Mouse (Mus musculus) heart, embryonic 10.5 days (tissue): ENCODE data around the gene Myom1. TPM values are rescaled to one million over a fixed set of nuclear protein-coding genes. Genes with fewer than 3 reads are reported as not detected.
A peak's percentile ranks its signal among the peaks of the same experiment; 100 is the strongest.

Source experiments
- DNase-seq: peaks from one replicate; pipeline ENCODE4 v3.0.0-alpha.2; 2017; ENCODE audit warnings: low spot score
- H3K27ac ChIP-seq: fragments of 300-500 bp; sonication (generic); 2 replicates; pipeline ENCODE4 v1.5.1; 2016; ENCODE audit warnings: mild to moderate bottlenecking
- H3K27me3 ChIP-seq: fragments of 300-500 bp; sonication (generic); 2 replicates; pipeline ENCODE4 v1.6.1; 2016; ENCODE audit warnings: mild to moderate bottlenecking; ENCODE audit not compliant: poor library complexity, insufficient read depth, severe bottlenecking
- H3K36me3 ChIP-seq: fragments of 300-500 bp; sonication (generic); 2 replicates; pipeline ENCODE4 v1.6.1; 2016; ENCODE audit warnings: mild to moderate bottlenecking, moderate library complexity
- H3K4me1 ChIP-seq: fragments of 300-500 bp; sonication (generic); 2 replicates; pipeline ENCODE4 v1.6.1; 2016; ENCODE audit warnings: mild to moderate bottlenecking
- H3K4me3 ChIP-seq: fragments of 300-500 bp; sonication (generic); 2 replicates; pipeline ENCODE4 v1.5.1; 2016; ENCODE audit warnings: mild to moderate bottlenecking, moderate library complexity
- H3K9me3 ChIP-seq: fragments of 300-500 bp; sonication (generic); 2 replicates; pipeline ENCODE4 v1.6.1; 2016; ENCODE audit warnings: mild to moderate bottlenecking, moderate library complexity
- WGBS: fragments of 180-500 bp; shearing (Covaris S2); methylation state at CpG from one replicate; pipeline ENCODE4 v1.1.7; 2016; 5-methylcytosine and 5-hydroxymethylcytosine counted together
- polyA plus RNA-seq: library from polyadenylated mRNA; unstranded; fragments of >200 nt; fragmentation: Nextera tagmentation; extraction: Ambion mirVana; gene quantifications from 2 replicates; pipeline ENCODE4 v1.2.1, GENCODE M21; 2016

Gene Myom1
- polyA plus RNA-seq, 1 experiment from 2014 or later: 109 TPM

- peaks cover 12% of the 10 kb centered on the region for H3K4me1 ChIP-seq
- no peaks in the 10 kb centered on the region for H3K9me3 ChIP-seq
- H3K27ac ChIP-seq: no peak overlapping the region
- WGBS: 90% methylated on average over 7 of the region's 7 CpGs
- peaks cover 79% of the 10 kb centered on the region for H3K36me3 ChIP-seq
- no peak overlapping the region for H3K4me3 ChIP-seq
- no peaks in the 10 kb centered on the region for H3K27me3 ChIP-seq
- DNase-seq: no peak
Observed at GRCm38 (mm10) chr17:71105297-71105696, 102.9 kb downstream of the Myom1 start.

GRCm38 (mm10) chr17:71106250-71106649 is 103.8 kb downstream of the Myom1 start:
- DNase-seq: no peak
- peaks cover 12% of the 10 kb centered on the region for H3K4me1 ChIP-seq
- no peak overlapping the region for H3K4me3 ChIP-seq
- H3K27me3 ChIP-seq: no peaks in the 10 kb centered on the region
- no peak overlapping the region for H3K27ac ChIP-seq
- H3K9me3 ChIP-seq: no peaks in the 10 kb centered on the region
- H3K36me3 ChIP-seq: peaks cover 80% of the 10 kb centered on the region
- WGBS: 86% methylated on average over 8 of the region's 8 CpGs

DNA sequence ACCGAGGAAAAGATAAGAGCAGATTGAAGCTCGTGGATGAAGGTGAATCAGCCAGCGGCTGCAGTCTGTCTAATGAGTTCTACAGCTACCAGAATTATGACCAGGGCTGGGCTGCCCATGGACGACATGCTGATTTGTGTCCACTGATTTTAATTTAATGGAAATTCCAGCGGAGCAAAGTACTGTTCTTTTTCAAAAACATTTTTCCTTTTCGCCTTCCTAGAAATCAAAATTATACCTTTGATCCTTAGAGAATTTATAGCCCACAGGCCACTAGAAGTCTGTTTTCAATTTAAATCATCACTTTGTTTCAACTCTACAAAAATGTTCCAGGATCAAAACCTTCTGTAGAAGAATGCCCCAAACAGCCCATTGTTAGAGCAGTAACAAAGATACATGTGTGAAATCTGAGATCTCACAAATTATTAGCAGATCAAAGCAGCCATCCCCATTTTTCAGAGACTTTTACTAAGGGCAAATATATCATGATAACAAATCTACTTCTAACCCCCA is 108.4 kb downstream of the Myom1 start:
- H3K27me3 ChIP-seq: no peaks in the 10 kb centered on the region
- no peak for DNase-seq
- H3K9me3 ChIP-seq: no peaks in the 10 kb centered on the region
- H3K27ac ChIP-seq: no peak overlapping the region
- no peak overlapping the region for H3K4me3 ChIP-seq
- peaks cover 87% of the 10 kb centered on the region for H3K36me3 ChIP-seq
- WGBS: 77% methylated on average over 6 of the region's 6 CpGs
- no peaks in the 10 kb centered on the region for H3K4me1 ChIP-seq

DNA sequence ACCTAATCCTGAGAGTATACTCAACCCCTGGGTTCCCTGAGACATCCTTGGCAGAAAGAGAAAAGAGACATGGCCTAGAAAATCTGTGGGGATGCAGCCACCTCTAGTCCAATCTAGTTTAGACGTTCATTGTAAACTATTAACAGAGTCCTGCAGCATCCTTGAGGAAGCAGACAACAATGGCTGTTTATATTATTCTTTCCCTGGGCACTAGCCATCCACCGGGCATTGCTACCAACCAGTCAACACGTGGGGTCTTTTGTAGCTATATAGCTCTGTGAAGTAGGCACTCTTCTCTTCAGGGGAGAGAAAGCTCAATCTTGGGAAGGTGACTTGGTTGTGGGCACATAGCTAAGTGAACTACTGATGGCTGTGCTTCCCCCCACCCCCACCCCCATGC is 110.3 kb downstream of the Myom1 start:
- Histone ChIP-seq H3K9me3 (no peaks in the 10 kb centered on the region), H3K27me3 (no peaks in the 10 kb centered on the region), H3K4me1 (peaks cover 2% of the 10 kb centered on the region; the same call in 1 of the 2 replicates), H3K4me3 (no peak overlapping the region), H3K36me3 (peaks cover 85% of the 10 kb centered on the region), H3K27ac (no peak overlapping the region)
- 71% methylated on average over 3 of the region's 3 CpGs for WGBS
- no peak for DNase-seq

DNA sequence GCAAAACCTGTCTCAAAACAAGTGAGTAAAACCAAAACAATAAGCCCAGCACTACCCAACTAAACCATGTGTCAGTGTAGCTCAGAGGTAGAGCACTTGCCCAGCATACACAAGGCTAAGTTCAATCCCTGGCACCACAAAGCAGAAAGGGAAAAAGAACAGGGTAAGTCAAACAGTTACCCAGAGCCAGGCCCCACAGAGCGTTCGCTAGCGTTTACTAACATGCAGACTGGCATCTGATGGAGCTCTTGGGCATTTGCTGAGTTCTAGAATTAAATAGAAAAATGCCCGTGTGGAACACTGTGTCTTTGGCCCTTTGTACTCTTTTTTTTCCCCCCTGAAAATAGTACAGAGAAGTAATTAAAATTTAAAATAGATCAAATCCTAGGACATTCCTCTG is 111.8 kb downstream of the Myom1 start:
- Histone ChIP-seq H3K4me1 (peaks cover 18% of the 10 kb centered on the region), H3K4me3 (no peak overlapping the region), H3K27ac (no peak overlapping the region), H3K36me3 (peaks cover 79% of the 10 kb centered on the region), H3K27me3 (no peaks in the 10 kb centered on the region), H3K9me3 (no peaks in the 10 kb centered on the region)
- peak; percentile 58 for DNase-seq
- WGBS: 80% methylated on average over 4 of the region's 4 CpGs

- no peak for DNase-seq
- Histone ChIP-seq H3K36me3 (peaks cover 64% of the 10 kb centered on the region), H3K4me1 (peaks cover 37% of the 10 kb centered on the region), H3K27me3 (no peaks in the 10 kb centered on the region), H3K9me3 (no peaks in the 10 kb centered on the region), H3K4me3 (no peak overlapping the region), H3K27ac (peak overlapping the region; percentile 47; the same call in 1 of the 2 replicates)
- WGBS: 77% methylated on average over 4 of the region's 4 CpGs
Observed at GRCm38 (mm10) chr17:71117956-71118355, 115.5 kb downstream of the Myom1 start.

DNA sequence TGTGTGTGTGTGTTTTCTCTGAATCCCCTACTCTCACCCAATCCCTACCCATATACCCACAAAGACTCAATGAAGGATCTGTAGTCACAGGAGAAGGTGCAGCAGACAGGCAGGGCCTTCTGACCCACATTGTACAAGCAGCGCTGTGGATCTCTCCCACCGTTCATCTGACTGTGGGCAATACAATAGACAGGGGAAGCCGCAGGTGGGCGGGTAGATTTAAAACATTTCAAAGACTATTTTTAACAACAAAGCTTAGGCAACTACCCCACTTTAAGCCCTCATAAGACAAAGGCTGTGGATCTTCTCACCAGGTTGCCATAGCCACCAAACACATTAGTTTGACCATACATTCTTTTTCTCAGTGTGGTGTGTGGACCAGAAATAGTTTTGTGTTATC is 116.2 kb downstream of the Myom1 start:
- Histone ChIP-seq H3K27me3 (no peaks in the 10 kb centered on the region), H3K4me1 (peaks cover 37% of the 10 kb centered on the region), H3K36me3 (peaks cover 63% of the 10 kb centered on the region), H3K9me3 (no peaks in the 10 kb centered on the region), H3K27ac (peak overlapping the region; percentile 78; the same call in 1 of the 2 replicates), H3K4me3 (no peak overlapping the region)
- 53% methylated on average over 4 of the region's 4 CpGs for WGBS
- DNase-seq: no peak

GRCm38 (mm10) chr17:71120626-71121025 is 118.2 kb downstream of the Myom1 start:
- Histone ChIP-seq H3K4me3 (no peak overlapping the region), H3K36me3 (peaks cover 65% of the 10 kb centered on the region), H3K9me3 (no peaks in the 10 kb centered on the region), H3K4me1 (peaks cover 37% of the 10 kb centered on the region), H3K27me3 (no peaks in the 10 kb centered on the region), H3K27ac (peak overlapping the region; percentile 78)
- WGBS: 21% methylated on average over 5 of the region's 6 CpGs
- no peak for DNase-seq

DNA sequence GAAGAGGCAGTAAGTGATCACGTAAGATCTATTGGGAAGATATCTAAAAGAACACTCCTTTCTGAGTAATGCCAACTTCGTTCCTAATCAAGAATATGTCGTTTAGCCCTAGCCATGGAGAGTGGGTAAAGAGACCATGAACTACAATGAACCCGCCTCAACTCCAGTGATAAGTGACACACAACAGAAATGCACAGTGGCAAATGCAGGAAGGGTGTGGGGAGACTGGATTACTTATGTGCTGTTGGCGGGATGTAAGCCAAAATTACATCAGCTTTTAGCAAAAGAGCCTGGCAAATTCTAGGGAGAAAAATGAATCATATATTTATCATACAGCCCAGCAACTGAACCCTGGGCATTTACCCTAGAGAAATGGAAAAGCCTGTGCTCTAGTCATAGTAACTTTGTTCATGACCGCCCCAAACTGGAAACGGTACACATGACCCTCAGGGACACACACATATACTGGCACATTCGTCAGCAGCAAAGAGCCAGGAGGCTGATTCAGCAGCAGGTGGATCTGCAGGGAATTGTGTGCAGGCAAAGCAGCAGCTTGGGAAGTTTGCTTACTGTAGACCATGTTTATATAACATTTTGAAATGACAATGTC is 121.7 kb downstream of the Myom1 start:
- Histone ChIP-seq H3K27ac (no peak overlapping the region), H3K4me1 (peaks cover 30% of the 10 kb centered on the region), H3K27me3 (no peaks in the 10 kb centered on the region), H3K36me3 (peaks cover 68% of the 10 kb centered on the region), H3K4me3 (no peak overlapping the region), H3K9me3 (no peaks in the 10 kb centered on the region)
- DNase-seq: peak; percentile 63
- WGBS: 78% methylated on average over 8 of the region's 8 CpGs

DNA sequence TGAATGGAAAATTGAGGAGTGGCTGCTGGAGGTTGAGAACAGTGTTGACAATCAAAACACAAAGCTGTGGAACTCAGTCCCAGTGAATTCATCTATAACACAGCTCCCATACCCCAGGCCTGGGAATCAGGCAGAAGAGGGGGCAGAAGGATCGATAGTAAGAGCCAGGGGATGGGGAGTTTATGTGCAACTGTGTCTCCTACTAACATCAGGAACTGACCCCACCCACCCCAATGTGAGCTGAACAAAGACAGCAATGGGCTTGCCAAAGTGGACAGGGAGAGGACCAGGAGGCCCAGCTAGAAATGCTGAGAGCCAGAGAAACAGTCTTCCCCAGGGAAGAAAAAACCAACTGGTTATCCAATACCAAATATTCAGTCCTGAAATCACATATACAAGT is 122.2 kb downstream of the Myom1 start:
- H3K36me3 ChIP-seq: peaks cover 68% of the 10 kb centered on the region
- no peaks in the 10 kb centered on the region for H3K9me3 ChIP-seq
- peaks cover 26% of the 10 kb centered on the region for H3K4me1 ChIP-seq
- no peak overlapping the region for H3K4me3 ChIP-seq
- 78% methylated on average over 1 of the region's 1 CpGs for WGBS
- no peaks in the 10 kb centered on the region for H3K27me3 ChIP-seq
- peak; percentile 58 for DNase-seq
- no peak overlapping the region for H3K27ac ChIP-seq

- WGBS: 77% methylated on average over 12 of the region's 12 CpGs
- Histone ChIP-seq H3K9me3 (no peaks in the 10 kb centered on the region), H3K27ac (no peak overlapping the region), H3K4me1 (peaks cover 27% of the 10 kb centered on the region), H3K4me3 (no peak overlapping the region), H3K36me3 (peaks cover 68% of the 10 kb centered on the region), H3K27me3 (no peaks in the 10 kb centered on the region)
- DNase-seq: peak; percentile 69
Observed at GRCm38 (mm10) chr17:71125519-71125918, 123.1 kb downstream of the Myom1 start.

DNA sequence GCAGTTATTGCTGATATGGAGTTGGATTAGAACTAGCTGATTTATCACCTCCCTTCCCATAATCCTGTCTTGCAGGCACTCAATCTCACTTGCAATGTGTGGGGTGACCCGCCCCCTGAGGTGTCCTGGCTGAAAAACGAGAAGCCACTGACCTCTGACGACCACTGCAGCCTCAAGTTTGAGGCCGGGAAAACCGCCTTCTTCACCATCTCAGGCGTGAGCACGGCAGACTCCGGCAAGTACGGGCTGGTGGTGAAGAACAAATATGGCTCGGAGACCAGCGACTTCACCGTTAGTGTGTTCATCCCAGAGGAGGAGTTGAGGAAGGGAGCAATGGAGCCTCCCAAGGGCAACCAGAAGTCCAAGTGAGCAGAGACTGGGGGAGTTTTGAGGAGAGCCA is 123.6 kb downstream of the Myom1 start:
- H3K36me3 ChIP-seq: peaks cover 65% of the 10 kb centered on the region
- no peaks in the 10 kb centered on the region for H3K27me3 ChIP-seq
- peak; percentile 66 for DNase-seq
- WGBS: 77% methylated on average over 12 of the region's 12 CpGs
- no peak overlapping the region for H3K27ac ChIP-seq
- no peak overlapping the region for H3K4me3 ChIP-seq
- peaks cover 23% of the 10 kb centered on the region for H3K4me1 ChIP-seq
- H3K9me3 ChIP-seq: no peaks in the 10 kb centered on the region

- no peaks in the 10 kb centered on the region for H3K27me3 ChIP-seq
- H3K27ac ChIP-seq: peak overlapping the region; percentile 9; the same call in 1 of the 2 replicates
- DNase-seq: peak; percentile 74
- H3K4me3 ChIP-seq: no peak overlapping the region
- peaks cover 49% of the 10 kb centered on the region for H3K36me3 ChIP-seq
- H3K9me3 ChIP-seq: no peaks in the 10 kb centered on the region
- H3K4me1 ChIP-seq: peaks cover 17% of the 10 kb centered on the region
- WGBS: 70% methylated on average over 7 of the region's 7 CpGs
Observed at GRCm38 (mm10) chr17:71127464-71128110, 125.2 kb downstream of the Myom1 start.
